Mouse (Mus musculus) intestine, embryonic 16.5 days (tissue): ENCODE measurements at regions not wholly inside any gene's neighbourhood (a gene's known extent, or its start where the extent isn't known, plus 50 kb on each side); places are given as distances from the start of the nearest gene placed in this dataset.
A peak's percentile ranks its signal among the peaks of the same experiment; 100 is the strongest.

Experiments
- ATAC-seq: fragments of 200-750 bp; cut with Nextera tagmentation; 2 replicates; pipeline ENCODE4 v1.8.0; 2017; ENCODE audit warnings: moderate TSS enrichment, moderate library complexity
- H3K27ac ChIP-seq: fragments of 300-500 bp; sonication (generic); 2 replicates; pipeline ENCODE4 v1.5.1; 2014; ENCODE audit warnings: mild to moderate bottlenecking, low read length
- H3K27me3 ChIP-seq: fragments of 300-500 bp; sonication (generic); replicated peaks from 2 replicates; pipeline ENCODE4 v1.6.1; 2014; ENCODE audit warnings: low read length, control low read depth, mixed read lengths; ENCODE audit not compliant: control insufficient read depth, insufficient read depth
- H3K36me3 ChIP-seq: fragments of 300-500 bp; sonication (generic); 2 replicates; pipeline ENCODE4 v1.6.1; 2014; ENCODE audit warnings: low read length, control low read depth; ENCODE audit not compliant: control insufficient read depth, insufficient read depth
- H3K4me1 ChIP-seq: fragments of 300-500 bp; sonication (generic); 2 replicates; pipeline ENCODE4 v1.6.1; 2014; ENCODE audit warnings: low read length, control low read depth, mixed read lengths; ENCODE audit not compliant: control insufficient read depth, insufficient read depth
- H3K4me2 ChIP-seq: fragments of 300-500 bp; sonication (generic); 2 replicates; pipeline ENCODE4 v1.6.1; 2014; ENCODE audit warnings: low read depth, low read length, control low read depth
- H3K4me3 ChIP-seq: fragments of 300-500 bp; sonication (generic); 2 replicates; pipeline ENCODE4 v1.5.1; 2014; ENCODE audit warnings: mild to moderate bottlenecking, low read length
- H3K9ac ChIP-seq: fragments of 300-500 bp; sonication (generic); 2 replicates; pipeline ENCODE4 v1.6.1; 2014; ENCODE audit warnings: low read depth, low read length
- H3K9me3 ChIP-seq: fragments of 300-500 bp; sonication (generic); 2 replicates; pipeline ENCODE4 v1.6.1; 2016; ENCODE audit warnings: low read length, control low read depth; ENCODE audit not compliant: control insufficient read depth
- WGBS: fragments of 180-500 bp; shearing (Covaris S2); extraction: QIAGEN DNeasy Blood & Tissue Kit; methylation state at CpG from one replicate; pipeline ENCODE4 v1.1.7; 2014; 5-methylcytosine and 5-hydroxymethylcytosine counted together

DNA sequence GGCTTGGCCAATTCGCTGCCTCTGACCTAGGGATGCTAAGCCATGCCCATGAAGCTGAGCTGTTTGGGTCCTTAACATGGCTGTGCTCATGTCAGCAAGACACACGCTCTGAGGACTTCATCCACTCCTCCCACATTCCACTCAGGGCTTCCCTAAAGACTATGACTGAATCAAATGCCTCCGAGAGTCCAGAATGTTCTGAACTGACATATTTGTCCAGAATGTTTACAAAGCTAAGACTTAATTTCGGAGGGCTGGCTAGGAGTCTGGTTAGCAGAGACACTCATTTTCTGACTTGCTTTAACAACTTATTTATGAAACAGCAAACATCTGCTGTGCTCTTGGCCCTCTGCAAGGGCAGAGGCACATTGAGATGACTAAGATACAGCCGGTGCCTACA lies 78.5 kb downstream of the Tmsb4x start:
- Histone ChIP-seq H3K4me2 (no peak overlapping the region), H3K4me3 (no peak overlapping the region), H3K27ac (no peak overlapping the region), H3K4me1 (no peaks in the 10 kb centered on the region), H3K9me3 (no peaks in the 10 kb centered on the region), H3K36me3 (no peaks in the 10 kb centered on the region), H3K27me3 (peaks cover 5% of the 10 kb centered on the region; the same call in 1 of the 2 replicates), H3K9ac (no peak overlapping the region)
- WGBS: 66% methylated on average over 5 of the region's 5 CpGs
- no peak for ATAC-seq

DNA sequence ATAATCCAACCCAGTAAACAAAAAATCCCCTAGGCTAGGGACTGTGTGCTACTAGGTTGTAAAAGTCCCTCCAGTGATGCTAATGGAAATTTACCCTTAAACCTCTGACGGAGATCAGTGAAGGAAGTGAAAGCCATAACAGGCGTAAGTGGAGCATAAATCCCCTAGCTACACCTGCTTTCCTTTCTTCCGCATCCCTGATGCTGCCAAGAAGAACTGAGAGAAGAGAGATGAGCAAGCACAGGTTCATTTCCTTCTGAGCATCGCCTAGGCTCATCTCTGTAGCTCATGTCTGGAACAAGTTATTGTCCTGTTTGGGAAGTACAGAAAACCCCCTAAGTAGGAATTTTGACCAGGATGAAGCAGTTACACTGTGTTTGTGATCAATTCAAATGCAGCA lies 89.8 kb downstream of the Tmsb4x start:
- Histone ChIP-seq H3K36me3 (no peaks in the 10 kb centered on the region), H3K4me1 (no peaks in the 10 kb centered on the region), H3K9ac (no peak overlapping the region), H3K4me2 (no peak overlapping the region), H3K4me3 (no peak overlapping the region), H3K9me3 (no peaks in the 10 kb centered on the region), H3K27ac (no peak overlapping the region), H3K27me3 (no peaks in the 10 kb centered on the region; the same call in 1 of the 2 replicates)
- 81% methylated on average over 4 of the region's 4 CpGs for WGBS
- no peak for ATAC-seq

DNA sequence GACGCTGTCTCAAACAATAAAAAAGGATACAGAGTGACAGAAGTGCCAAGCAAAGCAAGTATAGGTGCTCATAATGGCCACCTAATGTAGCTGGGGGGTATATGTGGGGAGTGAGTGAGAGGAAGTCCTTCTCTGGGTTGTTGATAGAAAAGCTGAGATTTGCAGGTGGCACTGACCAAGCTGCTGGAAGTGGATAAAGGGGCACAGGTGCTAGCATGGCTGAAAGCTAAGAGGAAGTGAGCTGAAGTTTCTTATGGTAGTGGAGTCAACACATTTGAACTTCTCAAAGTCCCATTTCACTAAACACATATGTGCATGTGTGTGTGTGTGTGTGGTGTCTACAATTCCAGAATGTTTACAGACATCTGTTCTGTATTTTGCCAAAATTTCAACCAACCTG lies 94.0 kb downstream of the Tmsb4x start:
- 92% methylated on average over 1 of the region's 1 CpGs for WGBS
- no peak overlapping the region for H3K4me3 ChIP-seq
- no peaks in the 10 kb centered on the region for H3K36me3 ChIP-seq
- no peak overlapping the region for H3K9ac ChIP-seq
- no peaks in the 10 kb centered on the region for H3K9me3 ChIP-seq
- H3K4me1 ChIP-seq: no peaks in the 10 kb centered on the region
- H3K27ac ChIP-seq: no peak overlapping the region
- 0 out of 2 replicates have a peak, but pooled peaks cover 6% of the 10 kb centered on the region for H3K27me3 ChIP-seq
- H3K4me2 ChIP-seq: no peak overlapping the region
- no peak for ATAC-seq

DNA sequence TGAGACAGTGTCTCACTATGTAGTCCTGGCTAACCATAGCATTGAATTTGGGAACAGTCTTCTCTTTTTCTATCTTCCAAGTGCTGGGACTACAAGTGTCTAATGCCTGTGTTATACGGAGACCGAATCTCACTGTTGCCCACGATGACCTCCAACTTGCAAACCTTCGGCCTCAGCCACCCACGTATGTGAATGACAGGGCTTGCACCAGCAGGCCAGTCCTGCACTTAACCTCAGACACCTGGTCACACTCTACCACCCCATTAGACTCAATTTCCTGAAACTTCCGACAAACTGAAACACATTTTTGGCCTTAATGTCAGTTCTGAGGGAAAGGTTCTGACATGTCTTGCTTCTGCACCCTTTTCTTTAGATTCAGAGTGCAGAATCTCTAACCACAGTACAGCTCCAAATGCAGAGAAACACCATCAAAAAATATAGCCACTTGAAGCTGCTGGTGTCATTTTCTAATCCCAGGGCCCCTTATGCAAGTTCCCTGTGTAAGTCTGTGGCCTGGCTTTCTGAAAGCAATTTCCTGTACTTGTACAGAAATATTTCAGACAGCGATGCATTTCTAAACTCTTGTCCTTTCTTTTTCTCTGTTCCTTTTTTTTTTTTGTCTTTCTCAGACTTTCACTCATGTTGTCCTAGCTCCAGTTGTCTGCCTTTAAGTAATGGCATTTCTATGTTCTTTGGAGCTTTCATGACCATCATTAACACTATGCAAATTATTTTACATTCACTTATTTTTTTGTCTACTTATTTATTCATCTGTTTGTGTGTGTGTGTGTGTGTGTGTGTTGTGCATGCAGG lies 97.8 kb downstream of the Tmsb4x start:
- no peak for ATAC-seq
- Histone ChIP-seq H3K36me3 (no peaks in the 10 kb centered on the region), H3K27ac (no peak overlapping the region), H3K27me3 (peaks cover 9% of the 10 kb centered on the region; the same call in 1 of the 2 replicates), H3K4me2 (no peak overlapping the region), H3K9me3 (no peaks in the 10 kb centered on the region), H3K4me1 (no peaks in the 10 kb centered on the region), H3K4me3 (no peak overlapping the region), H3K9ac (no peak overlapping the region)
- 80% methylated on average over 7 of the region's 7 CpGs for WGBS

DNA sequence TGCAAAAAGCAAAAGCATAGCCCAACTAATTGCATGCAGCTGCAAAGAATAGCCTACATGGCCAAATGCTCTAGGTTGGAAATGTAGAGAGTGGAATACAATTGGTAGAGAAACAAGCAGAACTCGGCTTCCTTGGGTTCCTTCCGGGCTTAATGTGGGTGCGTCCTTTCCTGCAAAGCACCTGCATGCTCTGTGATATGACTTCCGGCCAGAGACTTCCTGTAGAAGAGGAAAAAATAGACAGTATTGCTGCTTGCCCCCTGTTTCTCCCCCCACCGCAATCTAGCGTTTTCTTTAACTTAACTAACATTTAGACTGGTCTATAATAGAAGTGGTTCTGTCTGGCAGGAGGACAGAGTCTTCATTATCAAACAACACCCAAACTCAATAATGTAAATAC lies 100.8 kb downstream of the Tmsb4x start:
- Histone ChIP-seq H3K36me3 (no peaks in the 10 kb centered on the region), H3K4me3 (no peak overlapping the region), H3K4me2 (no peak overlapping the region), H3K27ac (no peak overlapping the region), H3K9me3 (no peaks in the 10 kb centered on the region), H3K27me3 (peaks cover 7% of the 10 kb centered on the region; the same call in 1 of the 2 replicates), H3K9ac (no peak overlapping the region), H3K4me1 (no peaks in the 10 kb centered on the region)
- 87% methylated on average over 6 of the region's 6 CpGs for WGBS
- no peak for ATAC-seq

DNA sequence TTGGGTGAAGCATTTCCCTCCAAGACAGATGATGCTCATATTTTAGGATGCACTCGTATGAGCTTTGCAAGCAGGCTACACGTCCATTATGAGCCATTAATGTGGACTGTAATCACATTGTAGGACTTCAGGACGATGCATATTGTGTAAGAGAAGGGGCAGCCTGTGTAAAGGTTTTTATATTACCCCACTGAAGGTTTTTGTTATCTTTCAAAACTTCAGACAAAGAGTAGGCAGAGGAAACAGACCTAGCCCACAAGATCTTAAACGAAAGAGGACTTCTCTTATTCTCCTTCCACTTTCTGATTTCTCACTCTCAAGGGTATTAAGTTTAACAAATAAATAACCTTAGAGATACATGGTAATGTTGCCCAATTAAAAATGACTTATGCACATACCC lies 101.6 kb downstream of the Tmsb4x start:
- Histone ChIP-seq H3K27ac (no peak overlapping the region), H3K4me3 (no peak overlapping the region), H3K27me3 (peaks cover 7% of the 10 kb centered on the region; the same call in 1 of the 2 replicates), H3K4me1 (no peaks in the 10 kb centered on the region), H3K4me2 (no peak overlapping the region), H3K9me3 (no peaks in the 10 kb centered on the region), H3K9ac (no peak overlapping the region), H3K36me3 (no peaks in the 10 kb centered on the region)
- 77% methylated on average over 4 of the region's 4 CpGs for WGBS
- ATAC-seq: no peak

DNA sequence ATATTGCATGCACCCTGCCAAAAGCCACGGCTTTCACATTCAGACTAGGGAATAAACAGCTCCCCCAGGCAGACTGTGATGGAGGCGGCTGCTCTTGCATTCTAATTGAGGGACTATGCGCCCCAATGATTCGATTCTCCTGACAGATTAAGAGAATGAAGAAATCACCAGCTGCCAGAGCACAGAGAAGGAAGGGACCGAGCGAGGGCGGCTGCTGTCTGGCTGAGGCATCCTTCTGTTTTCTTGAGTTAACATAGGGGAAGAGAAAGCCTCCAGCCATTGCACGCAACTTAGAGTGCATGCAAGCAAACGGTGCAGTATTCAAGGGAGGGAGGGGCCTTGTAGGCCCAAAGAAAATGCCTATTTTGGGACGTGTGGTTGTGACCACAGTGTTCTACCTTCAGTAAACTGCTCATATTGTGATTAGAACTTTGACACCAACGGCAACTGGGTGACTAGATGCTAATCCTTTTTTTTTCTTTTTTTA lies 103.1 kb downstream of the Tmsb4x start:
- H3K27me3 ChIP-seq: peaks cover 3% of the 10 kb centered on the region; the same call in 1 of the 2 replicates
- H3K27ac ChIP-seq: no peak overlapping the region
- H3K9ac ChIP-seq: no peak overlapping the region
- no peak overlapping the region for H3K4me2 ChIP-seq
- WGBS: 78% methylated on average over 11 of the region's 11 CpGs
- no peaks in the 10 kb centered on the region for H3K4me1 ChIP-seq
- H3K4me3 ChIP-seq: no peak overlapping the region
- no peaks in the 10 kb centered on the region for H3K9me3 ChIP-seq
- no peaks in the 10 kb centered on the region for H3K36me3 ChIP-seq
- ATAC-seq: no peak

DNA sequence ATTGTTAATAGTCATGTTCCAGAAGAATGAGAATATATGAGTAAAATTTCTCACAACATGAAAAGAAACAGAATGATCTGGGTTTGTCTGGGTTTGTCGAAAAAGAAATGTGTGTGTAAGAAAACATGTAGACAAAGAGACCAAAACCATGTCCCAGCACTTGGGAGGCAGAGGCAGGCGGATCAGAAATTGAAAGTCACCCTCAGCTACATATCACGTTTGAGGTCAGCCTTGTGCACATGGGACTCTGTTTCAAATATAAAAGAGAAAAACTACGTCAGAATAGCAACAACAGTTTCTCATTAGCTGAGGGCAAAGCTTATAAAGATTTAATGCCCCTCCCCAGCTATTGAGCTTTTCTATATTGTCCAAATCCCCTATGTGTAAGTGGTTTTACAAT lies 103.8 kb downstream of the Tmsb4x start:
- Histone ChIP-seq H3K4me3 (no peak overlapping the region), H3K9me3 (no peaks in the 10 kb centered on the region), H3K4me2 (no peak overlapping the region), H3K9ac (no peak overlapping the region), H3K36me3 (no peaks in the 10 kb centered on the region), H3K27me3 (peaks cover 3% of the 10 kb centered on the region; the same call in 1 of the 2 replicates), H3K4me1 (no peaks in the 10 kb centered on the region), H3K27ac (no peak overlapping the region)
- ATAC-seq: no peak
- 73% methylated on average over 4 of the region's 4 CpGs for WGBS

DNA sequence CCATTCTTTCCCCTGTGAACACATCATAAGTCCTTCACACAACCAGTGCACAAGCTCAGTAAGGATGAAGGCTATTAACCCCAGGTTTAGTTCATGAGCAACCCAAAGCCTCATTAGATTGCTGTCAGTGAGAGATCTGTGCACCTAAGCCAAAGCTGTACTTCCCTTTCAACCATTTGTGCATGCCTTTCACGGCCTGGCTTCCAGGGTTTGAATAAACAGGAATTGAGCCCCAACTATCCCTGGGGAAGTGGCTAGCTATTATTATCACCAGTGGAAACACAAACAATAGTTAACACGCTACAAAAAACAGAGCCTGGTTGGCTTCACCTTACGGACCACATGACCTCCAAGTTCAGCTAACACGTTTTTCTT lies 104.9 kb downstream of the Tmsb4x start:
- WGBS: 55% methylated on average over 4 of the region's 4 CpGs
- ATAC-seq: no peak
- Histone ChIP-seq H3K9ac (no peak overlapping the region), H3K4me1 (no peaks in the 10 kb centered on the region), H3K4me2 (no peak overlapping the region), H3K36me3 (no peaks in the 10 kb centered on the region), H3K27ac (0 out of 2 replicates have a peak overlapping the region, but pooled peaks have one; percentile 18), H3K27me3 (peaks cover 3% of the 10 kb centered on the region; the same call in 1 of the 2 replicates), H3K9me3 (no peaks in the 10 kb centered on the region), H3K4me3 (no peak overlapping the region)
